Mouse (Mus musculus) thymus, adult 18-20 months (tissue): Measurements from ENCODE around the gene Olfr479.
"Not testable (repeated sequence)": the region's sequence is repeated elsewhere in the genome, so short reads cannot be mapped to it uniquely, and the experiment has no call there.

Experiments used
- DNase-seq, 2 experiments: peaks; one replicate each; pipeline ENCODE4 v3.0.0; 2022; ENCODE audit warnings: mixed read lengths in 2 of 2

Gene Olfr479

GRCm38 (mm10) chr7:108050393-108050792 lies at the start of gene Olfr479:
Olfr479 (plus strand) TSS chr7:108050693.
- no peak for DNase-seq

- DNase-seq = not testable (repeated sequence)
Observed at GRCm38 (mm10) chr7:108014256-108014655, 36.2 kb upstream of the Olfr479 start.

GRCm38 (mm10) chr7:108033889-108034288 lies 16.6 kb upstream of the Olfr479 start, which contains the start of gene Olfr478:
Olfr478 (minus strand) TSS chr7:108033989.
- DNase-seq = no peak

GRCm38 (mm10) chr7:108067246-108067645 lies 16.8 kb downstream of the Olfr479 start, which contains the start of gene Olfr480:
Olfr480 (minus strand) TSS chr7:108067346.
- DNase-seq = no peak

GRCm38 (mm10) chr7:108079555-108079954 lies 29.1 kb downstream of the Olfr479 start, which contains the start of gene Olfr481:
Olfr481 (plus strand) TSS chr7:108079855.
- DNase-seq = no peak

GRCm38 (mm10) chr7:108097486-108097885 lies 47.0 kb downstream of the Olfr479 start, which contains the start of gene Olfr482:
Olfr482 (minus strand) TSS chr7:108097586.
- no peak for DNase-seq

- DNase-seq = no peak
Observed at GRCm38 (mm10) chr7:108100549-108100948, 50.1 kb downstream of the Olfr479 start, which contains the start of gene Olfr483. Olfr483 (plus strand) TSS chr7:108100849.
